10 mouse cellular contexts compared by ENCODE assay signal in the genomic region with DNA sequence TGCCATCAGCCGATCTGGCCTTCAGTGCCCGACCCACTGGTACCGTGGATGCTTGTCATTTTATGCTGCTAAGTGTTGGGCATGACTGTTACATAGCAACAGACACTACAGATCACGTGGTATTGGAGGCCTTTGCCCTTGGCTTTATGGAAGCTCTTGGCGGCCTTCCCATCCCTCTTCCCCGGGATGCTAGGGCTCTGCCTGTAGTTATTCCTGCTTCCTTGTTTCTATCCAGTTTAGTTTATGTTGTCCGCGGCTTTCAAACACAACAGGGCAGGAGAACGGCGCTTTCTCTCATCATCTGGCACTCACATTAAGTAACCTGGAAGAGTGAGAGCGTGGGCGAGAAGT.
A peak's percentile ranks its signal among the peaks of the same experiment; 100 is the strongest.
DNase-seq lines count a peak whose midpoint lies in the region; ATAC-seq lines count a peak whose summit lies in the region.
"Had no signal": no experiment of that assay in that cellular context is flagged by ENCODE, and none has a peak within 500 bp of the region (broad histone marks: within the 10 kb centered on the region; RNA-seq: fewer than 3 reads in every experiment).

No protein-coding gene starts in this region.

- peak; percentile 16 for DNase-seq in heart, adult 8-10 months (ENCODE audit: low spot score)
- DNase-seq in heart, embryonic 10.5 days (ENCODE audit: low spot score) = no peak
- DNase-seq in adrenal gland, adult 2 months = peak; percentile 68
- DNase-seq in heart, postnatal 10 days = peak; percentile 62 to 65
- DNase-seq in lung, postnatal 14 days = peak; percentile 61
- no peak for DNase-seq in left cerebral cortex, postnatal 25 days (ENCODE audit: low spot score in 2 of 2)
- no peak for DNase-seq in MN1 (ENCODE audit: low spot score)
- DNase-seq: right cerebral cortex, postnatal 4 days had no signal

- no peaks in the 10 kb centered on the region for H3K27me3 ChIP-seq in heart, embryonic 10.5 days (ENCODE audit: insufficient read depth, poor library complexity, severe bottlenecking)
- H3K27me3 ChIP-seq: embryonic facial prominence, embryonic 12.5 days had no signal

- peaks cover 14% of the 10 kb centered on the region; the same call in 1 of the 2 replicates for H3K4me1 ChIP-seq in heart, embryonic 10.5 days
- H3K4me1 ChIP-seq: embryonic facial prominence, embryonic 12.5 days had no signal

- no peak overlapping the region for H3K27ac ChIP-seq in heart, embryonic 10.5 days
- H3K27ac ChIP-seq: embryonic facial prominence, embryonic 12.5 days had no signal

- no peak overlapping the region for H3K4me3 ChIP-seq in heart, embryonic 10.5 days
- H3K4me3 ChIP-seq: embryonic facial prominence, embryonic 12.5 days had no signal

- 91% methylated on average over 12 of the region's 12 CpGs for WGBS in heart, embryonic 10.5 days

- no peaks in the 10 kb centered on the region for H3K36me3 ChIP-seq in heart, embryonic 10.5 days
- H3K36me3 ChIP-seq: embryonic facial prominence, embryonic 12.5 days had no signal

- intact Hi-C loops in heart, postnatal 10 days (cut with DNase I) = loop anchor here (5.0 kb wide), 1 partner anchor 299 kb away; no protein-coding TSS in a partner anchor
- intact Hi-C loops in left cerebral cortex, postnatal 25 days (cut with DNase I) = no loop called here

- no peak for ATAC-seq in CD4-positive, CD25-positive, alpha-beta regulatory T cell, adult 4 months

- no peaks in the 10 kb centered on the region for H3K9me3 ChIP-seq in heart, embryonic 10.5 days
- H3K9me3 ChIP-seq: embryonic facial prominence, embryonic 12.5 days had no signal

Comparison
In these comparisons a context has a peak if more than half of its experiments do, and no peak if none do; other contexts are left out.
1. DNase-seq: peak in heart, adult 8-10 months (single experiment), adrenal gland, adult 2 months (single experiment), heart, postnatal 10 days (2 of 2) and lung, postnatal 14 days (single experiment); none in heart, embryonic 10.5 days (single experiment), left cerebral cortex, postnatal 25 days (0 of 2) and MN1 (single experiment).